Mouse (Mus musculus): Measurements from ENCODE around the gene Gm10112. TPM values are rescaled to one million over a fixed set of nuclear protein-coding genes. Genes with fewer than 3 reads are reported as not detected.

The Gm10112 gene
- not detected in 2 replicates for polyA plus RNA-seq (2012; rRNA removed)

DNA sequence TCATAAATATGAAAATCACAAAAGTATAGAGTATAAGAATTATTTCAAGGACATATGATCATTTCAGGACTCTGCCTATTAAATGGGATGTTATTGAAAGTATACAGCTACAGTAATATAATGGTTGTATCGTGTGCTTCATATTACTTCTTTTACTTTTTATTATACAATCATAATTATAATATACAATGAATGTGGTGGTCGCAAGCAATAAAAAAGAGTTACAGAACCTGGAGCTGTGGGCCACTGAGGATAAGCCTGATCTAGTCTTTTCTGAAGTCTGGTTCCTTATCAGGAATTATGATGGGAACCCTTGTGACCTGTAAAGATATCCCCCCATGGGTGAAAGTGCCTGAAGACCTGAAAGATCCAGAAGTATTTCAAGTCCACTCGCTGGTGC, at the start of gene Gm10112:
Gm10112 (plus strand) TSS at position 301 of the 400 bp plus-strand sequence.

Other genes with a start within 250 kb of the Gm10112 start
- gene Cylc1, start 57.9 kb upstream of the Gm10112 start, polyA plus RNA-seq (2012; rRNA removed), result not detected in 2 replicates

Measured in central nervous system, embryonic 11.5 days (tissue).